Mouse (Mus musculus) CH12.LX (cell line): ENCODE measurements around the gene Plekhj1. TPM values are rescaled to one million over a fixed set of nuclear protein-coding genes. Genes with fewer than 3 reads are reported as not detected.

Experiments
- DNase-seq: peaks from one replicate; pipeline ENCODE4 v3.0.0-alpha.2; 2013; ENCODE audit errors: extremely low read depth
- H3K27ac ChIP-seq: 2 replicates; pipeline ENCODE4 v1.5.1; 2012; ENCODE audit warnings: low read depth, mild to moderate bottlenecking, control low read depth, moderate library complexity; ENCODE audit not compliant: insufficient read depth
- H3K27me3 ChIP-seq: replicated peaks from 2 replicates; pipeline ENCODE3; 2012; ENCODE audit warnings: inconsistent platforms
- H3K36me3 ChIP-seq, 2 experiments: replicated peaks in 1 of 2; 2 replicates each; pipeline versions ENCODE3 to v1.6.1; 2012; ENCODE audit warnings: inconsistent platforms in 1 of 2, low read length in 1 of 2, mild to moderate bottlenecking in 1 of 2, mixed read lengths in 1 of 2, moderate library complexity in 1 of 2; ENCODE audit not compliant: control insufficient read depth in 1 of 2, insufficient read depth in 1 of 2
- H3K4me1 ChIP-seq, 2 experiments: 2 replicates each; pipeline ENCODE4 v1.6.1; 2012; ENCODE audit warnings: inconsistent platforms in 1 of 2, moderate library complexity in 1 of 2; ENCODE audit not compliant: insufficient read depth in 2 of 2, control insufficient read depth in 1 of 2
- H3K4me2 ChIP-seq: 2 replicates; pipeline ENCODE4 v1.6.1; 2012; ENCODE audit warnings: low read depth, mild to moderate bottlenecking, control low read depth; ENCODE audit not compliant: poor library complexity, insufficient read depth, severe bottlenecking
- H3K4me3 ChIP-seq, 3 experiments: fragments of 150-350 bp in 1 of 3; sonication (generic) in 1 of 3; replicated peaks in 1 of 3; 2 replicates each; pipeline versions ENCODE3 to v1.5.1; 2011 to 2012; ENCODE audit warnings: low read depth in 2 of 3, low read length in 2 of 3, mild to moderate bottlenecking in 2 of 3, moderate library complexity in 2 of 3, control low read depth in 1 of 3, improper control_type of control experiment in 1 of 3, inconsistent platforms in 1 of 3, mixed read lengths in 1 of 3; ENCODE audit not compliant: poor library complexity in 1 of 3
- H3K79me2 ChIP-seq: replicated peaks from 2 replicates; pipeline ENCODE4 v1.6.1; 2012; ENCODE audit warnings: mild to moderate bottlenecking, moderate library complexity; ENCODE audit not compliant: control insufficient read depth, poor library complexity, insufficient read depth, severe bottlenecking; ENCODE audit errors: extremely low read depth
- H3K9ac ChIP-seq: 2 replicates; pipeline ENCODE4 v1.6.1; 2012; ENCODE audit warnings: low read depth, mild to moderate bottlenecking, control low read depth, moderate library complexity; ENCODE audit not compliant: insufficient read depth
- H3K9me3 ChIP-seq: replicated peaks from 2 replicates; pipeline ENCODE3; 2012; ENCODE audit warnings: low read length, inconsistent platforms, mixed read lengths
- CHD1 ChIP-seq: IDR thresholded peaks from 2 replicates; pipeline ENCODE4 v1.6.1; 2012; ENCODE audit warnings: low read depth, low read length, improper control_type of control experiment, inconsistent platforms
- CTCF ChIP-seq, 2 experiments: IDR thresholded peaks in 1 of 2; conservative IDR thresholded peaks in 1 of 2; 2 replicates each; pipeline ENCODE4 v1.5.1; 2011 to 2012; ENCODE audit warnings: low read depth in 2 of 2, low read length in 2 of 2, improper control_type of control experiment in 1 of 2, inconsistent platforms in 1 of 2, mild to moderate bottlenecking in 1 of 2, moderate library complexity in 1 of 2
- HCFC1 ChIP-seq: IDR thresholded peaks from 2 replicates; pipeline ENCODE4 v1.6.1; 2012; ENCODE audit warnings: low read depth, mild to moderate bottlenecking, inconsistent platforms, low read length, improper control_type of control experiment
- JUN ChIP-seq: IDR thresholded peaks from 2 replicates; pipeline ENCODE4 v1.6.1; 2011; ENCODE audit warnings: low read depth, mild to moderate bottlenecking, low read length, improper control_type of control experiment, moderate library complexity; ENCODE audit not compliant: insufficient read depth
- KAT2A ChIP-seq: IDR thresholded peaks from 2 replicates; pipeline ENCODE4 v1.6.1; 2012; ENCODE audit warnings: low read length, improper control_type of control experiment, inconsistent platforms; ENCODE audit not compliant: insufficient replicate concordance
- MXI1 ChIP-seq: IDR thresholded peaks from 2 replicates; pipeline ENCODE4 v1.6.1; 2011; ENCODE audit warnings: mild to moderate bottlenecking, low read depth, low read length, improper control_type of control experiment
- MYC ChIP-seq: IDR thresholded peaks from 2 replicates; pipeline ENCODE4 v1.6.1; 2011; ENCODE audit warnings: low read depth, mild to moderate bottlenecking, improper control_type of control experiment, low read length
- NRF1 ChIP-seq: IDR thresholded peaks from 2 replicates; pipeline ENCODE4 v1.6.1; 2014; ENCODE audit warnings: low read depth, mild to moderate bottlenecking, inconsistent platforms, low read length, improper control_type of control experiment, moderate library complexity
- RAD21 ChIP-seq: IDR thresholded peaks from 2 replicates; pipeline ENCODE4 v1.6.1; 2011; ENCODE audit warnings: low read depth, mild to moderate bottlenecking, low read length, improper control_type of control experiment, moderate library complexity
- RCOR1 ChIP-seq: conservative IDR thresholded peaks from 2 replicates; pipeline ENCODE4 v1.6.1; 2012; ENCODE audit warnings: low read depth, mild to moderate bottlenecking, inconsistent platforms, low read length, improper control_type of control experiment
- SMC3 ChIP-seq: IDR thresholded peaks from 2 replicates; pipeline ENCODE4 v1.6.1; 2011; ENCODE audit warnings: low read depth, low read length, improper control_type of control experiment
- TBP ChIP-seq: conservative IDR thresholded peaks from 2 replicates; pipeline ENCODE4 v1.6.1; 2011; ENCODE audit warnings: low read depth, low read length, improper control_type of control experiment
- TCF12 ChIP-seq: IDR thresholded peaks from 2 replicates; pipeline ENCODE4 v1.6.1; 2014; ENCODE audit warnings: low read depth, mild to moderate bottlenecking, inconsistent platforms, low read length, improper control_type of control experiment
- USF1 ChIP-seq: IDR thresholded peaks from 2 replicates; pipeline ENCODE4 v1.6.1; 2014; ENCODE audit warnings: low read depth, mild to moderate bottlenecking, inconsistent platforms, low read length, improper control_type of control experiment
- USF2 ChIP-seq: conservative IDR thresholded peaks from 2 replicates; pipeline ENCODE4 v1.6.1; 2011; ENCODE audit warnings: low read depth, low read length, improper control_type of control experiment
- ZC3H11A ChIP-seq: IDR thresholded peaks from 2 replicates; pipeline ENCODE4 v1.6.1; 2012; ENCODE audit warnings: low read depth, mild to moderate bottlenecking, inconsistent platforms, low read length, improper control_type of control experiment
- ZNF384 ChIP-seq: IDR thresholded peaks from 2 replicates; pipeline ENCODE4 v1.6.1; 2012; ENCODE audit warnings: low read depth, low read length, improper control_type of control experiment, inconsistent platforms
- dilution Hi-C: fragments of 300-500 bp; cut with MboI; formaldehyde crosslinking; loops from 2 replicates; pipeline ENCODE4 v1.14.3; 2020; ENCODE audit warnings: low sequenced_read_pairs; ENCODE audit not compliant: extremely low pct_unique_long_range_greater_than_20kb, extremely low pct_ligation_motif_present
- in situ Hi-C: fragments of 300-500 bp; cut with MboI; formaldehyde crosslinking; loops from 3 replicates; pipeline ENCODE4 v1.14.3; 2019; ENCODE audit warnings: low sequenced_read_pairs, low pct_ligation_motif_present, low pct_unique_long_range_greater_than_20kb, mixed read lengths
- polyA plus RNA-seq: library from polyadenylated mRNA; unstranded; fragments of >175 nt; gene quantifications from 2 replicates; pipeline ENCODE4 v1.2.1, GENCODE M21; 2012; ENCODE audit warnings: low read depth; ENCODE audit not compliant: insufficient read length
- total RNA-seq, 2 experiments: library from RNA; depleted of rRNA; stranded (reverse); fragments of 300-350 nt in 1 of 2; fragments of >200 nt in 1 of 2; gene quantifications; 2 replicates each; pipeline ENCODE4 v1.2.3; 2012 to 2014

Plekhj1 gene
- total and polyA plus RNA-seq, 3 experiments: 63.4 to 123 (median 63.8) TPM

DNA sequence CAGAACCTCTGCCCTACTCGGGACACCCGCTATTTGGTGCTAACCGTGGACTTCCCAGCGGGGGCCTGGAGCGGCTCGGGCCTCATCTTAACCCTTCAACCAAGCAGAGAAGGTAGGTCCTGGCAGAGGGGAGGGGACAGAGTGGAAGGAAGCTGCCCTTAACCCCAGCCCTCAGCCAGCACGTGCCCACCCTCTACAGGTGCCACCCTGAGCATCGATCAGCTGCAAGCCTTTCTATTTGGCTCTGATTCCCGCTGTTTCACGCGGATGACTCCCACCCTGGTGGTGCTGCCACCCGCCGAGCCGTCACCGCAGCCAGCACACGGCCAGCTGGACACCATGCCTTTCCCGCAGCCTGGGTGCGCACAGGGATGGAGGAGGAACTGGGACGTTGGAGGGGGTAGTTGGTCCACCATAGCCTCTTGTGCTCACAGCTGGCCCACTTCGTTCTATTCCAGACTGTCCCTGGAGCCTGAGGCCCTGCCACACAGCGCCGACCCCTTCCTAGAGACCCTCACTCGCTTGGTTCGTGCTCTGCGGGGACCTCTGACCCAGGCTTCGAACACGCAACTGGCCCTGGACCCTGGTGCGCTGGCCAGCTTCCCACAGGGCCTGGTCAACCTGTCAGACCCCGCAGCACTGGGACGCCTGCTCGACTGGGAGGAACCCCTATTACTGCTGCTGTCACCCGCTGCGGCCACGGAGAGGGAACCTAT, 8.1 kb upstream of the Plekhj1 start:
- in situ Hi-C loops (loop anchor here (10.0 kb wide), 1 partner anchor 188 kb away; no protein-coding TSS in a partner anchor), dilution Hi-C loops (no loop called here)
- Histone ChIP-seq H3K9ac (no peak overlapping the region), H3K4me2 (no peak overlapping the region), H3K27me3 (no peaks in the 10 kb centered on the region), H3K9me3 (peaks cover 5% of the 10 kb centered on the region), H3K4me3 (no peak overlapping the region), H3K27ac (no peak overlapping the region), H3K36me3 (peaks cover 55 to 70% of the 10 kb centered on the region in 2 experiments), H3K79me2 (peaks cover 3% of the 10 kb centered on the region), H3K4me1 (no peaks in the 10 kb centered on the region)
- TF ChIP-seq MYC (no peak), MXI1 (no peak), ZC3H11A (no peak), ZNF384 (no peak), RCOR1 (no peak), TBP (no peak), USF2 (no peak), JUN (no peak), KAT2A (no peak), USF1 (no peak), HCFC1 (no peak), NRF1 (no peak)
- DNase-seq: no peak

DNA sequence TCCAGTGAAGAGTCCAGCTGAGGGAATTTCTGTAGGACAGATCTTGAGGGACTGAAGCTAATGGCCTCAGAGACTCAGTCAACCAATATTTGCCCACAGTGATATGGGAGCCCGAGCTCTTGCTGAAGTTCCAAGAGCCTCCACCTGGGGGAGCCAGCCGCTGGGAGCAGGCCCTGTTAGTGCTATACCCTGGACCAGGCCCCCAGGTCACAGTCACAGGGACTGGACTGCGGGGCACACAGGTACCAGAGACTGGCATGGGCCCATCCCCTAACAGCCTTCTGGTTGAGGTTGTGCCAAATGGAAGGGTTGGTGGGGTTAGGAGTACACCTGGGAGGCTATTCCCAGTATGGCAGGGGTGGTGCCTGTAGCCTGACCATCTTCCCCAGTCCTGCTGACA, 7.5 kb upstream of the Plekhj1 start:
- dilution Hi-C loops (no loop called here), in situ Hi-C loops (loop anchor here (10.0 kb wide), 1 partner anchor 189 kb away; no protein-coding TSS in a partner anchor)
- Histone ChIP-seq H3K27me3 (no peaks in the 10 kb centered on the region), H3K4me3 (no peak overlapping the region), H3K79me2 (peaks cover 9% of the 10 kb centered on the region), H3K4me2 (no peak overlapping the region), H3K9ac (no peak overlapping the region), H3K9me3 (peaks cover 5% of the 10 kb centered on the region), H3K36me3 (peaks cover 61 to 76% of the 10 kb centered on the region in 2 experiments), H3K4me1 (peaks cover 0 to 5% of the 10 kb centered on the region in 2 experiments; a peak in 2 of 4 replicates), H3K27ac (no peak overlapping the region)
- DNase-seq: peak; percentile 62
- TF ChIP-seq CHD1 (no peak), TCF12 (no peak), SMC3 (peak; percentile 47), CTCF (conservative IDR thresholded peaks at IDR 0.05 in 1 of 2, IDR thresholded peaks at IDR 0.05 in 1 of 2; ENCODE audit: low read depth in 2 of 2, low read length in 2 of 2) (peak; percentile 48 to 60), RAD21 (peak; percentile 33)
